Mouse (Mus musculus) kidney, adult 2 months (tissue): ENCODE measurements around the gene Eogt.
A peak's percentile ranks its signal among the peaks of the same experiment; 100 is the strongest.

ENCODE experiments used
- CTCF ChIP-seq: fragments of 200-500 bp; conservative IDR thresholded peaks from 2 replicates; pipeline ENCODE4 v1.5.1; 2011; ENCODE audit warnings: low read depth, mild to moderate bottlenecking, control low read depth, low read length, moderate library complexity, mixed read lengths; ENCODE audit not compliant: insufficient read depth, insufficient read length
- POLR2A ChIP-seq: fragments of 200-500 bp; IDR thresholded peaks from one replicate; pipeline ENCODE4 v1.6.1; 2011; ENCODE audit warnings: low read depth, low read length, control low read depth

DNA sequence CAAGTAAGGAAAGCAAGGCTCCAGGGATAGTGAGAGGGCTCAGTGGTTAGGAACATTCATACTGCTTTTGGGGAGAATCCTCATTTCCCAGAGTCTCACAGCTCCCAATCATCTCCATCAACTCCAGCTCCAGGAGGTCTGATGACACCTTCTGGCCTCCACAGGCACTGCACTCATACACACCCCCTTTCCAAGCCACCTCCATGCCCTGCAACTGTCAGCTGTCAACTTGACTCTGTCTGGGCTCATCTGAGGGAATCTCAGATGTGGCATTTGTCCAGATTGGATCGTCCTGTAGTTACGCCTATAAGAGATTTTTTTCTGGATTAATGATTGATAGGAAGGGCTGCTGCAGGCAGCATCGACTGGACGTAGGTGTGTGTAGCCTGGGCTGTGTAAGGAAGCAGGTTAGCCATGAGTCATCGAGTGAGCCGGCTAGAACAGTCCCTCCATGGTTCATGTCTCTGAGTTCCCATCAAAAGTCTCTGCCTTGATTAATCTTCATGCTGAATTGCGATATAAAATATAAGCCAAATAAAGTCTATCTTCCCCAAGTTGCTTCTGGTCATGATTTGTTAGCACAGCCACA is 44.6 kb downstream of the Eogt start:
- TF ChIP-seq CTCF = peak; percentile 66
- no peak for TF ChIP-seq POLR2A
